Mouse (Mus musculus) lung, postnatal 25 days (tissue): ENCODE results near the gene Guf1.

ENCODE experiments used
- DNase-seq: peaks from one replicate; pipeline ENCODE4 v3.0.0; 2022; ENCODE audit warnings: low spot score

The Guf1 gene

DNA sequence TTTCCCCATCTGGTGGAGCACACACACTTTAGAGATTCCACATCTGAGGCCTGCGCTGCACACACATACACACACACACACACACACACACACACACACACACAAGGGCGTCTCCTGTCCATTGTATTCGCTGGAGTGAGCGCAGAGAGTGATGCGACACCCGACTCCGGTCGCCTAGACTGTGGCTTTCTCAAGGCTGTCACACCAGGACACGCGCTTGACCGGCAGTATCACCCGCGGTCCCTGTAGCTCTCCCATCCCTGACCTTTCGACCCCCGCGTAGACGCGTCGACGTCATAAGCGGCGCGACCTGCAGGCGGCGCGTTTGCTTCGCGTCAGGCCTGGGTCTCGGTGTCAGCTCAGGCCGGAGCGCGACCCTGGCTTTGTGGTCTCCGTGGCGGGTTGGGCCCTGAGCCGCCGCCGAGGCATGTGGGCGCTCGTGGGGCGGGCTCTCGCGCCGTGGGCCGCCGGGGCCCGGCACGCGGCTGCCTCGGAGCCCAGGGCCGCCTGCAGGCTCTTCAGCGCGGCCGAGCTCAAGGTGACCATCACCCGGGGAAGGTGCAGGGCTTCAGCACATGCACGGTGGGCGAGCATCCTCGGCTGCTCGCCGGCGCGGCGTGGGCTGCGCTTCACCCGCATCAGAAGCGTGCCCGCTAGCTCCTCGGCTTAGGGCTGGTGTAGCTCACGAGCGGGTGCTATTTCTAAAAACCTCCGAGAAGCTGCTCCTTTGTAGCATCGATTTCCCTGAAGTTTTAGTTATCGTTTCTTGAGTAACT is at the start of gene Guf1:
TSS of gene Guf1 (plus strand) at position 296 of the 776 bp plus-strand sequence.
- DNase-seq = peak; percentile 92

DNA sequence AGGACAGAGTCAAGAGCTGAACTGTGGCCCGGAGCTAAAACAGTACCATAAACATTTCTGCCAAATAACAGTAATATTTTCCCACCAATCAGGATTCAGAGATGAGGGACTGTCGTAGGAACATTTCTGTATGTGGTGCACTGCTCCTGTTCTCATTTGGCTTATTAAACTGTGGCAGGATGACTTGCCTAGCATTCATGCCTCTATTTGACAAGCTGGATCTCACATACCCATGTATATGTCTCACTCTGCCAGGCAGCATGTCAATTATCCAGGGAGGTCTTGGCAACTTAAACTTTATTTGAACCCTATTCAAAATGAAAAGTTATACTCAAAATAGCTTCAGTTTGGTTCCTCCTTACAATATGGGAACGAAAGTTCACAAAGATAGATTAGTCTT is 49.7 kb upstream of the Guf1 start:
- no peak for DNase-seq

GRCm38 (mm10) chr5:69511631-69512030 is 45.1 kb upstream of the Guf1 start:
- DNase-seq = no peak

- DNase-seq = no peak
Observed at GRCm38 (mm10) chr5:69512203-69512602, 44.5 kb upstream of the Guf1 start.

DNA sequence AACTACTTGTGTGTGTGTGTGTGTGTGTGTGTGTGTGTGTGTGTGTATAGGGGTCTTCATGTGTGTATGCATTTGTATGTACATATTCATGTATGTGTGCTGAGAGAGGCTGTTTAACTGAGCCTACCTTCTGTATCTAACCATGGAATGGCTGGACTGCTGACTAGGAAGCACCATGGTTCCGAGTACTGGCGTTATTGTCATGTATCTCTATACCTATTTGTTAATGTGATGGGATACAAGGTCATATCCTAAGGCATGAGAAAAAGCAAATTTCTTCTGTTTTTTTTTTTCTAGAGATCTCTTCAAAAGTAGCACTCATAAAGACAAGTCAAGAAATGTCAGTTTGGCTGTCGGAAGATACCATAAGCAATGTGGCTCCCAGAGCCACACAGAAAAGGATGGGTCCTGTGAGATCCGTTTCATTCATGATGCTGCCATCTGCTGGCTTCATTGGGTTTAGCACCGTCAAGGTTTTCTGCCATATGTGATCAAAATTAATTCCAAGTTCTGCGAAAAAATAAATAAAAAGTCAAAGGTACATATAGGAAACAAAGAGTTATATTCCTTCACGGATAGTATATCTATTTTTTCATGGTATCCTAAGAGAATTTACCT is 36.0 kb upstream of the Guf1 start:
- DNase-seq = peak; percentile 17

- no peak for DNase-seq
Observed at GRCm38 (mm10) chr5:69522064-69522463, 34.7 kb upstream of the Guf1 start.

GRCm38 (mm10) chr5:69523944-69524343 is 32.8 kb upstream of the Guf1 start:
- DNase-seq = no peak

DNA sequence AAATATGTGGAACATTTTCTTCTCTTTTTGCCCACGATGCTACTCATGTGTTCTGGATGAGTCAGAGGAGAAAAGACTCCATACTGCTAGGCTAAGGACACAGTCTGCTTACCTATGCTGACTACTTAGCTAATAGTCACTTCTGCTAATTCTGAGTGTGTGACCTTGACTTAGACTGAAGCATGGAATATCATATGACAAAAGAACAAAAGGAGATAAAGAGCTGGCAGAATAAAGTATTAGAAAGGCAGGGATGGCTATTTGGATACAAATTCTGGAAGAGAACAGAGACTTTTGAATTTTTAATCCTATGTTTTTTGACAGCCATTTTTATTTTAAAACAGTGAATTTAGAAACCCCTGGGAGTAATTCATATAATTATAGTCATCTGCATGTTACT is 15.0 kb upstream of the Guf1 start:
- no peak for DNase-seq

DNA sequence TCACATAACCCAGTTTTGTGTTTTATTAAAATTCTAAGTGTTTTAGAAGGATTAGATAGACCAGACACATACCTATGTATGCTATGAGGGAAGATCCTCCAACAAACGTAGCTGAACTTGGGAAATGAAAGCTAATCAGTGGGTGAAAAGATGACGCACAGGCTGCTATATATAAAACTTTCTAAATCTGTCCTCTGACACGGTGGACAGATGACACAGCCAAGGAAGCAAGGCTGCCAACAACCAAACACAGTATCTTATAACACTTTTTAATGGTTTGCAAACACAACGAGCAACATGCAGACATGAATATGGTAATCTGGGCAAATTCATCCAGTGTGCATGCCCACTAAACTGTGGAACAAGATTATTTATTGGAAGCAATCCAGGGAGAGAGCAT is 14.2 kb upstream of the Guf1 start, which contains the start of gene Yipf7:
TSS of gene Yipf7 (minus strand) at position 160 of the 400 bp plus-strand sequence.
- DNase-seq = no peak

GRCm38 (mm10) chr5:69557404-69557935 is 747 bp downstream of the Guf1 start:
- DNase-seq = no peak

- peak; percentile 88 for DNase-seq
Observed at GRCm38 (mm10) chr5:69591640-69592461, 35.1 kb downstream of the Guf1 start, which contains the start of gene Gnpda2. Gene Gnpda2, minus strand, starts transcription at chr5:69592340.

- DNase-seq = no peak
Observed at GRCm38 (mm10) chr5:69601027-69601426, 44.3 kb downstream of the Guf1 start.

DNA sequence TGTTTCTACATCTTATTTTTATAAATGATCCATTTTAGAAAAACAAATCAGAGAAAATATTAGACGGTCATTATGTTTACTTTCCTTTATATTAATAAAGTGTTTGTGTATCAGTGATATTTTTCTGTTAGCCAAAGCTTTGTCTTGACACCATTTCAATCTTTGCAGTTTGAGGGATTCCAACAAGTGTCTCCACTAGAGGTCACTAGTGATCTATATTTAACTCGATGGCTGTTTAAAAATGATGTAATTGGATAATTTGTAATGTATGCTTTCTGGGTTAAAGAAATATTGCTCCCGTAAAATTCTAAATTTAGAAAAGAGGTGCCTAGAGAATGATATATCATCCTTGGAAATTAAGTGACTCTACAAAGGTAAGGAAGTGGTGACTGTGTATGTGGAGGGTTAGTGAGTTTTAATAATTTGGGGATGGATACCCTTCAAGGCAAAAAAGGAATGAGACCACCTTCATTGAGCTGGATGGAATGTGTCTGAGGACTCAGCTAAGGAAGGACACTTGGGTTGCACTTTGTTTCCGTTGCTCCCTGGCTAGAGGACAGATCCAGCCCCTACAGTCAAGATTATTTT is 56.6 kb downstream of the Guf1 start:
- DNase-seq = no peak

DNA sequence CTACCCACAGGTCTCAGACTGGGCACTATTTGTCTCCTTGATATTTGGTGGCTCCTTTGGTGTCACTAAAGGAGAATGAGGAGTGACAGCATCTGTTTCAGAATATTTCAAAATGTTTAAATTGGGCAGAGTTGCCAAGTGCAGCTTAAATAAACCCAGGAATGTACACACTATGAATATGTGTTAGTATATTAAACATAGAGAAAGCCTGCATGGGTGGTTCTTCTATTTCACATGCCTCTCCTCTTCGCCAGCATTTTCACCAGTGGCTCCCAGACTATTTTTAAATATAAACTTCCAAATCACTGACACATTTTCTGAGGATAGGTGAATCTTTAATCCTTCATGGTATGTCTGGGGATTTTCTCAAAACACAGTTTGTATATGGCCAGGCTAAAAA is 64.2 kb downstream of the Guf1 start:
- no peak for DNase-seq
